Mouse (Mus musculus) brain, embryonic 14.5 days (tissue): ENCODE measurements around the gene Tpt1.

Experiments used
- CTCF ChIP-seq: fragments of 200-500 bp; IDR thresholded peaks from 2 replicates; pipeline ENCODE4 v1.5.1; 2012; ENCODE audit warnings: inconsistent platforms, mild to moderate bottlenecking, moderate library complexity, borderline replicate concordance; ENCODE audit not compliant: insufficient read depth, insufficient read length; ENCODE audit errors: extremely low read depth
- POLR2A ChIP-seq: fragments of 200-500 bp; IDR thresholded peaks from 2 replicates; pipeline ENCODE4 v1.6.1; 2012; ENCODE audit warnings: mild to moderate bottlenecking, inconsistent platforms, borderline replicate concordance; ENCODE audit not compliant: poor library complexity, insufficient read depth, insufficient read length, severe bottlenecking; ENCODE audit errors: extremely low read depth

DNA sequence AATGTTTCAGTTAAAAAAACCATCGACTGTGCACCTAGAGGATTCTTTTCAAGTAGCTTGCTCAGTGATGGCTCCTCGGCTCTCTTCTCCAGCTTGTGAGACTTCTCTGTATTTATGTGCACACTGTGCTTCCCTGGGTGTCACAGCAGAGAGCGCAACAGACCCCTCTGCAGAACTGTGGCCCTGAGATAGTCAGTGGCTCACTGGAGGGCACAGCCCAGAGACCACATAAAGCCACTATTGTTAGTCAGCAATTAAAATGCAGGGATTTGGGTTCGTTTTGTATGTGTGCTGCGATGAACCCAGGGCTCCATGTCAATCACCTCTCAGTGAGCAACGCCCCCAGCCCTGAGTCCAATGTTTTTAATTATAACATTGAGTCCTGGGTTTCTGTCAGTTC lies 5.9 kb downstream of the Tpt1 start:
- TF ChIP-seq CTCF (no peak), POLR2A (no peak)
